Mouse (Mus musculus): ENCODE results near the gene Gm4553. TPM values are rescaled to one million over a fixed set of nuclear protein-coding genes. Genes with fewer than 3 reads are reported as not detected.

The Gm4553 gene
- polyA plus RNA-seq (2017; shearing (Covaris generic)) = not detected

GRCm38 (mm10) chr7:142165639-142166038 is at the start of gene Gm4553:
Gene Gm4553, minus strand, starts transcription at chr7:142165739.

GRCm38 (mm10) chr7:142211559-142211958 is 46.0 kb upstream of the Gm4553 start, which contains the start of gene Gm7579:
Gene Gm7579, plus strand, starts transcription at chr7:142211859.

GRCm38 (mm10) chr7:142201064-142201463 is 35.5 kb upstream of the Gm4553 start, which contains the start of gene Krtap5-3:
Gene Krtap5-3, plus strand, starts transcription at chr7:142201364.

DNA sequence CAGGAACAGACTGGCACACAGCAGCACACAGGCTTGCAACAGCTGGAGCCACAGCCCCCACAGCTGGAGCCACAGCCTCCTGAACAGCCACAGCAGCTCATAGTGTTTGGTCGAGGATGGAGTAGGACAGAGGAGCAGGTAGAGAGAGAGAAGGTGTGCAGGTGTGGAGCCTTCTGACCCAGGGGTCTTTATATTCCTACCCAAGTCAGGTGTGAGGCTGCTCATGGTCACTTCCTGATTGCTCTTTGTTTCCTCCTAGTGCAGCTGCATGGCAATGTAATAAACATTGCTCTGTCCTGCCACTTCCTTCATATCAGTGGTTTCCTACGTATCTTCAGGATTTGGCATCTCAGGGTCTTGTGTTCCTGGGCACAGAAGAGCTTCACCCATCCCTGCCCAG is 24.8 kb upstream of the Gm4553 start, which contains the start of gene Gm10153:
Gm10153 (minus strand) TSS at position 101 of the 400 bp plus-strand sequence.

DNA sequence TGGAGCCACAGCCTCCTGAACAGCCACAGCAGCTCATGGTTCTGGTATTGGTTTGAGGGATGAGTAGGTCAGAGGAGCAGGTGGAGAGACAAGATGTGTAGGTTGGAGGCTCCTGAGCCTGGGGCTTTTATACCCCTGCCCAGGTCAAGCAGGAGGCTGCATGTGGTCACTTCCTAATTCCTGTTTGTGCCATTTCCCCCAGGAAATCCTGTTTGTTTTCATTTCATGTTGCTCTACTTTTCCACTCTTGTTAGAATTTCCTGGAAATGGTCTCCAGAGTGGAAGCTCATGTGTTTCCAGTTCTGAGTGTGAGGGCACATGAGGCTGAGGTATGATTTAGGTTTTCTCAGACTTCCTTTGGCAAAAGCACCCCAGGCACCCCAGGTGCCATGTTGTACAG is 10.4 kb upstream of the Gm4553 start, which contains the start of gene Krtap5-2:
Krtap5-2 (minus strand) TSS at position 101 of the 400 bp plus-strand sequence.

DNA sequence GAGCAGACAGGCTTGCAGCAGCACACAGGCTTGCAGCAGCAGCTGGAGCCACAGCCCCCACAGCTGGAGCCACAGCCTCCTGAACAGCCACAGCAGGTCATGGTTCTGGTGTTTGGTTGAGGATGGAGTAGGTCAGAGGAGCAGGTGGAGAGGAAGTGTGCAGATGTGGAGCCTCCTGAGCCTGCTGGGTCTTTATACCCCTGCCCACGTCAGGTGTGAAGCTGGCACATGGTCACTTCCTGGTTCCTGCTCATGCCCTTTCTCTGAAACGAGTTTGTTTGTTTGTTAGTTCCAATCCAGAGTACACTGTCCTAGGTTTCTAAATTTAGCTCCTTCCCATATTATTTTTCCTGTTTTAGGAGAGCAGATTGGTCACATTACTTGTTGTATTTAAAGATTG is 8.5 kb downstream of the Gm4553 start, which contains the start of gene Gm29735:
Gm29735 (minus strand) TSS at position 101 of the 400 bp plus-strand sequence.

GRCm38 (mm10) chr7:142144507-142144906 is 21.0 kb downstream of the Gm4553 start, which contains the start of gene Gm45337:
Gene Gm45337, minus strand, starts transcription at chr7:142144607.

GRCm38 (mm10) chr7:142135934-142136333 is 29.6 kb downstream of the Gm4553 start, which contains the start of gene Gm39115:
Gene Gm39115, minus strand, starts transcription at chr7:142136034.

GRCm38 (mm10) chr7:142120629-142121028 is 44.9 kb downstream of the Gm4553 start, which contains the start of gene Gm45618:
Gene Gm45618, minus strand, starts transcription at chr7:142120729.

Other genes starting within 250 kb of the Gm4553 start
- 76.0 TPM for gene Tollip, start 247.2 kb downstream of the Gm4553 start, polyA plus RNA-seq (2017; shearing (Covaris generic))
- gene Brsk2, start 216.0 kb downstream of the Gm4553 start, polyA plus RNA-seq (2017; shearing (Covaris generic)) = 0.88 TPM
- gene Mob2, start 104.7 kb downstream of the Gm4553 start, polyA plus RNA-seq (2017; shearing (Covaris generic)) = 154 TPM
- 5.1 TPM for gene Dusp8, start 69.9 kb downstream of the Gm4553 start, polyA plus RNA-seq (2017; shearing (Covaris generic))
- not detected for gene Gm45618, start 45.0 kb downstream of the Gm4553 start, polyA plus RNA-seq (2017; shearing (Covaris generic))
- not detected for gene Gm39115, start 29.7 kb downstream of the Gm4553 start, polyA plus RNA-seq (2017; shearing (Covaris generic))
- not detected for gene Gm45337, start 21.1 kb downstream of the Gm4553 start, polyA plus RNA-seq (2017; shearing (Covaris generic))
- not detected for gene Gm29735, start 8.6 kb downstream of the Gm4553 start, polyA plus RNA-seq (2017; shearing (Covaris generic))
- gene Krtap5-2, start 10.3 kb upstream of the Gm4553 start, polyA plus RNA-seq (2017; shearing (Covaris generic)) = not detected
- gene Gm10153, start 24.6 kb upstream of the Gm4553 start, polyA plus RNA-seq (2017; shearing (Covaris generic)) = not detected
- not detected for gene Krtap5-3, start 35.6 kb upstream of the Gm4553 start, polyA plus RNA-seq (2017; shearing (Covaris generic))
- not detected for gene Gm7579, start 46.1 kb upstream of the Gm4553 start, polyA plus RNA-seq (2017; shearing (Covaris generic))
- gene Krtap5-5, start 64.2 kb upstream of the Gm4553 start, polyA plus RNA-seq (2017; shearing (Covaris generic)) = not detected
- gene Gm40460, start 75.3 kb upstream of the Gm4553 start, polyA plus RNA-seq (2017; shearing (Covaris generic)) = not detected
- not detected for gene Gm2431, start 92.6 kb upstream of the Gm4553 start, polyA plus RNA-seq (2017; shearing (Covaris generic))
- not detected for gene Gm4559, start 108.6 kb upstream of the Gm4553 start, polyA plus RNA-seq (2017; shearing (Covaris generic))
- gene Krtap5-1, start 131.4 kb upstream of the Gm4553 start, polyA plus RNA-seq (2017; shearing (Covaris generic)) = not detected
- gene Krtap5-4, start 137.8 kb upstream of the Gm4553 start, polyA plus RNA-seq (2017; shearing (Covaris generic)) = not detected
- 3.5 TPM for gene Ifitm10, start 208.0 kb upstream of the Gm4553 start, polyA plus RNA-seq (2017; shearing (Covaris generic))
- 4.7 TPM for gene Gm49369, start 216.9 kb upstream of the Gm4553 start, polyA plus RNA-seq (2017; shearing (Covaris generic))
- 251 TPM for gene Ctsd, start 222.3 kb upstream of the Gm4553 start, polyA plus RNA-seq (2017; shearing (Covaris generic))